Mouse (Mus musculus) T-cell, adult 66 days (primary cell): ENCODE measurements around the gene Ube3b. TPM values are rescaled to one million over a fixed set of nuclear protein-coding genes. Genes with fewer than 3 reads are reported as not detected.

Experiments used
- total RNA-seq, 2 experiments: library from RNA; stranded (reverse); gene quantifications; 3 replicates in 1 of 2; 4 replicates in 1 of 2; pipeline ENCODE4 v1.2.4; 2023

The Ube3b gene
- total RNA-seq: 10 to 100 TPM; 59.5 to 64.9 TPM

DNA sequence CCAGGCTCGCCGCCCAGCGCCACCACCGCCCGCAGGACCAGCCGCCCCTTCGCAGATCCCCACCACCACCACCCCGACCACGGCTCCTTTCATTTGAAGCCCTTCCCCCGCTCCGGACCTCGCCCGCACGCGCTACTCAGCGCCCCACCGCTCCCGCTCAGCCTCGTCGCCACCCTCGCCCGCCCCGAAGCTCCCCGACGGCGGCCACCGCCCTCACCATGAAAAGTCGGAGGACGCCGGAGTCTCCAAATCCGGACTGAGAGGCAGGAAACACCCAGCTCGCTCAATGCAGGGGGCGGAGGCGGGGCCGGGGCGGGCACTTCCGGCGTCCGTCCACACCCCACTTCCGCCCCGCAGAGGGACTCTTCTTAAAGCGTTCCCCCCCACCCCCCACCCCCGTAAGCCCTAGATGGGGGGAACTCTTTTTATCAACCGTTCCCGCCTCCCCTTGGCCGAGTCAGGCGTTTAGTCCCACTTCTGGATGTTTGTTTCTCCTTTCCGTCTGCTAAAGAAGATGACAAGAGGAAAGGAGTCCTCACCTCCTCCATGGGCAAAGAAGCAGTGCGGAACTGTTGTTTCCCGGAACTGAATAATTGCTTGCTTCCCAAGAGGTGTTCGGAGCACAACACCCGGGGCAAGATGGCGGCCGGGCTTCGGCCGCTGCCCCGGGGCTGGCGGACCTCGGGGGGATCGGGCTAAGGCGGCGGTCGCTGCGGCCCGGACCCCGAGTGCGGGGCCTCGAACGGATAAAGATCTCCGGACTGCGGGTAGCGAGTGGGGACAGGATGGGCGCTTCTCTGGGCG, at the start of gene Ube3b, which contains the start of gene Kctd10:
Ube3b (plus strand) TSS at position 399 of the 804 bp plus-strand sequence.
Kctd10 (minus strand) TSS at position 300 of the 804 bp plus-strand sequence.

DNA sequence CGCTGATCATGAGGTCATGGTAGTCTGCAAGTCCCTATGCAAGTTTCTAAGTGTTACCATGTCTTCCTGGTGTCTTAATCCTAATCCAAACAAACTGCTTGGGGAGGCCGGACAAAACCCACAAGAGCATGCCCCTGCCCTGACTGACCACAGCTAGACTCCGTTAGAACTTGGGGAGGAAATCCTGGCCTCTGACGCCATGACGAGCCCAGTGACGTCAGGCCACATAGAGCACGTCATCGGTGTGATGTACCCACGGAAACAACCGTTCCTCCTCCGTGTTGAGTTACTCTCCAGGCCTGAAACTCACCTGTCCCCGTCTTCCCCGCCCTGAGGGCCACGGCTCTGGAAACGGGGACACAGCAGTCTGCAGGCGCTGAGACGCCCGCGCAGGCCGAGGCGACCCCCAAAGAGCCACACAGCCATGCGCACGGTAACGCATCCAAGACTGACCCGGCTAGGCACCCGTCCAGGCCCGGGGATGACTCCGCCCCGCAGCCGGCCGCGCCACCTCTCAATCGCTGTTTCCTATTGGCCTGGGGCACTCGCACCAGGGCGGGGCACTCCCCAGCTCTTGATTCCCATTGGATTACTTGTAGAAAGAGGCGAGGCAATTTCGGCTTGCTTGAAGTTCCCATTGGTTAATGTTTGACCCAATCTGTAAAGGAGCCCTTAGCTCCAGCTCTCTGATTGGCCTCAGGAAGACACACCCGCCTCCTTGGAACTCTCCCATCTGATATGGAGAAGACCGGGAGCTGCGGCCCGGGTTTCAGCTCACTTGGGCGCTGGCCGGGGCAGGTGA, 63.4 kb downstream of the Ube3b start, which contains the start of the genes Mmab and Mvk:
Mmab (minus strand) TSS at position 495 of the 802 bp plus-strand sequence.
Mvk (plus strand) TSS at position 704 of the 802 bp plus-strand sequence.

Other genes starting within 250 kb of the Ube3b start
- gene Acacb, start 234.1 kb upstream of the Ube3b start, total RNA-seq: 10 to 100 TPM; 15.2 to 22.0 TPM
- gene Foxn4, start 106.8 kb upstream of the Ube3b start, total RNA-seq: not detected
- gene Myo1h, start 91.4 kb upstream of the Ube3b start, total RNA-seq: 10 to 100 TPM; 14.4 to 17.2 TPM
- gene Kctd10, start 99 bp upstream of the Ube3b start, total RNA-seq: 10 to 100 TPM; 88.8 to 92.3 TPM
- gene Mmab, start 63.5 kb downstream of the Ube3b start, total RNA-seq: 1 to 10 TPM; 6.8 to 10.0 TPM
- gene Mvk, start 63.7 kb downstream of the Ube3b start, total RNA-seq: 10 to 100 TPM; 14.7 to 18.5 TPM
- 1 to 10 TPM; 6.1 to 8.7 TPM for gene Fam222a, start 187.4 kb downstream of the Ube3b start, total RNA-seq